ENCODE assay signal across 8 mouse cellular contexts in the genomic region with DNA sequence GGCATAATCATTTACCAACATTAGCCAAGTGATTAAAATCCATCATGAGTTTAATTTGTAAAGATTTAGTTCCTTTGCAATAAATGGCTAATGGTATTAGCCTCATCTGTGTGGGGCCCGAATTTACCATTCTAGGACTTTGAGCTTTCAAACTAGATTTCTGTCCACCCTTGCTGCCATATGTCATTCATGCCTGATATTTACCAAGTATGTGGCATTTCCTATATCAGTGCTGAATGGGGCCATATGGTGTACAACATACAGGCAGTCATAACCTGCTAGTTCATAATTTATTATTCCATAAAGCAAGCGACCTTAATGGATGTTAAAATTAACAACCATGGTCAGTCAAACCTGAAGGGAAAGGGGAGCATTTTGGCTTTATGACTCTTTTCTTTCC. TPM values are rescaled to one million over a fixed set of nuclear protein-coding genes. Genes with fewer than 3 reads are reported as not detected.
A peak's percentile ranks its signal among the peaks of the same experiment; 100 is the strongest.
DNase-seq lines count a peak whose midpoint lies in the region; ATAC-seq lines count a peak whose summit lies in the region.
"Had no signal": no experiment of that assay in that cellular context is flagged by ENCODE, and none has a peak within 500 bp of the region (broad histone marks: within the 10 kb centered on the region; RNA-seq: fewer than 3 reads in every experiment).

No protein-coding gene starts in this region.

- H3K4me3 ChIP-seq in kidney, embryonic 15.5 days (replicated peaks) = 0 out of 2 replicates have a peak overlapping the region, but pooled peaks have one; percentile 17
- H3K4me3 ChIP-seq in forebrain, embryonic 15.5 days = no peak overlapping the region
- no peak overlapping the region for H3K4me3 ChIP-seq in intestine, embryonic 16.5 days (ENCODE audit: low read length)
- no peak overlapping the region for H3K4me3 ChIP-seq in neural tube, embryonic 13.5 days
- H3K4me3 ChIP-seq: midbrain, embryonic 12.5 days had no signal

- H3K36me3 ChIP-seq in kidney, embryonic 15.5 days = no peaks in the 10 kb centered on the region
- H3K36me3 ChIP-seq in forebrain, embryonic 15.5 days = no peaks in the 10 kb centered on the region
- no peaks in the 10 kb centered on the region for H3K36me3 ChIP-seq in intestine, embryonic 16.5 days (ENCODE audit: control insufficient read depth, insufficient read depth, low read length)
- no peaks in the 10 kb centered on the region for H3K36me3 ChIP-seq in neural tube, embryonic 13.5 days
- H3K36me3 ChIP-seq: midbrain, embryonic 12.5 days had no signal

- WGBS in kidney, embryonic 15.5 days = 46% methylated on average over 2 of the region's 2 CpGs
- 74% methylated on average over 2 of the region's 2 CpGs for WGBS in forebrain, embryonic 15.5 days
- WGBS in intestine, embryonic 16.5 days = 52% methylated on average over 2 of the region's 2 CpGs
- WGBS in neural tube, embryonic 13.5 days = 37% methylated on average over 2 of the region's 2 CpGs

- H3K27ac ChIP-seq in kidney, embryonic 15.5 days = no peak overlapping the region
- H3K27ac ChIP-seq in forebrain, embryonic 15.5 days (replicated peaks) = no peak overlapping the region
- H3K27ac ChIP-seq in intestine, embryonic 16.5 days (ENCODE audit: low read length) = no peak overlapping the region
- no peak overlapping the region for H3K27ac ChIP-seq in neural tube, embryonic 13.5 days (replicated peaks)
- H3K27ac ChIP-seq: midbrain, embryonic 12.5 days had no signal

- 0 out of 2 replicates have a peak, but pooled peaks cover 6% of the 10 kb centered on the region for H3K4me1 ChIP-seq in kidney, embryonic 15.5 days
- peaks cover 7% of the 10 kb centered on the region; the same call in 1 of the 2 replicates for H3K4me1 ChIP-seq in forebrain, embryonic 15.5 days
- H3K4me1 ChIP-seq in intestine, embryonic 16.5 days (ENCODE audit: control insufficient read depth, insufficient read depth, low read length) = no peaks in the 10 kb centered on the region
- H3K4me1 ChIP-seq in neural tube, embryonic 13.5 days (replicated peaks) = 0 out of 2 replicates have a peak, but pooled peaks cover 5% of the 10 kb centered on the region
- H3K4me1 ChIP-seq: midbrain, embryonic 12.5 days had no signal

- no peak for DNase-seq in kidney, adult 9 months
- DNase-seq in right cerebral cortex, postnatal 36 days (ENCODE audit: low spot score in 2 of 2) = no peak

- H3K9ac ChIP-seq in kidney, embryonic 15.5 days = no peak overlapping the region
- no peak overlapping the region for H3K9ac ChIP-seq in forebrain, embryonic 15.5 days (replicated peaks)
- no peak overlapping the region for H3K9ac ChIP-seq in intestine, embryonic 16.5 days (ENCODE audit: low read depth, low read length)
- H3K9ac ChIP-seq in neural tube, embryonic 13.5 days = no peak overlapping the region
- H3K9ac ChIP-seq: midbrain, embryonic 12.5 days had no signal

- ATAC-seq in kidney, embryonic 15.5 days (replicated peaks; ENCODE audit: low FRiP score) = no peak
- ATAC-seq in forebrain, embryonic 15.5 days (replicated peaks) = 0 out of 2 replicates have a peak, but pooled peaks have one; percentile 29
- peak; percentile 52 for ATAC-seq in intestine, embryonic 16.5 days
- ATAC-seq in neural tube, embryonic 13.5 days (ENCODE audit: low read depth) = peak; percentile 71; the same call in 1 of the 2 replicates
- no peak for ATAC-seq in erythroblast, adult 5-6 weeks (replicated peaks; ENCODE audit: low FRiP score, poor library complexity, severe bottlenecking)

- H3K27me3 ChIP-seq in kidney, embryonic 15.5 days = no peaks in the 10 kb centered on the region
- no peaks in the 10 kb centered on the region for H3K27me3 ChIP-seq in forebrain, embryonic 15.5 days
- H3K27me3 ChIP-seq in intestine, embryonic 16.5 days (replicated peaks; ENCODE audit: control insufficient read depth, insufficient read depth, low read length) = no peaks in the 10 kb centered on the region
- H3K27me3 ChIP-seq in neural tube, embryonic 13.5 days = no peaks in the 10 kb centered on the region
- H3K27me3 ChIP-seq: midbrain, embryonic 12.5 days had no signal

- H3K4me2 ChIP-seq in kidney, embryonic 15.5 days = peak overlapping the region; percentile 23; the same call in 1 of the 2 replicates
- no peak overlapping the region; the same call in 1 of the 2 replicates for H3K4me2 ChIP-seq in forebrain, embryonic 15.5 days (replicated peaks)
- H3K4me2 ChIP-seq in intestine, embryonic 16.5 days (ENCODE audit: low read depth, low read length) = no peak overlapping the region
- peak overlapping the region; percentile 37 for H3K4me2 ChIP-seq in neural tube, embryonic 13.5 days
- H3K4me2 ChIP-seq: midbrain, embryonic 12.5 days had no signal

- no peaks in the 10 kb centered on the region for H3K9me3 ChIP-seq in kidney, embryonic 15.5 days (replicated peaks)
- no peaks in the 10 kb centered on the region for H3K9me3 ChIP-seq in forebrain, embryonic 15.5 days
- H3K9me3 ChIP-seq in intestine, embryonic 16.5 days (ENCODE audit: control insufficient read depth, low read length) = no peaks in the 10 kb centered on the region
- no peaks in the 10 kb centered on the region for H3K9me3 ChIP-seq in neural tube, embryonic 13.5 days
- H3K9me3 ChIP-seq: midbrain, embryonic 12.5 days had no signal

RNA-seq across cellular contexts. Expression of gene Cerkl, which starts 55.8 kb away (rescaled TPM):
- polyA plus RNA-seq in kidney, embryonic 15.5 days (2015; fragmentation: Nextera tagmentation; extraction: Ambion mirVana) = 1.5 and 2.3 TPM in 2 replicates
- polyA plus RNA-seq in forebrain, embryonic 15.5 days (2015; fragmentation: Nextera tagmentation; extraction: Ambion mirVana) = 1.4 and 1.7 TPM in 2 replicates
- polyA plus RNA-seq in intestine, embryonic 16.5 days (2015; fragmentation: Nextera tagmentation; extraction: Ambion mirVana) = 0.94 and 1.1 TPM in 2 replicates
- 2.0 and 2.3 TPM in 2 replicates for polyA plus RNA-seq in neural tube, embryonic 13.5 days (2015; fragmentation: Nextera tagmentation; extraction: Ambion mirVana)
- total RNA-seq in erythroblast, adult 5-6 weeks (2015; ENCODE audit: low replicate concordance) = 10.0 TPM in 1 of 2 replicates, not detected in the other
- 19.4 TPM in 2 replicates for total RNA-seq in erythroblast, adult 5-6 weeks (2017; ENCODE audit: low replicate concordance)

RNA-seq across cellular contexts. Expression of gene Neurod1, which starts 55.8 kb away (rescaled TPM):
- 0.05 TPM in 1 of 2 replicates, not detected in the other for polyA plus RNA-seq in kidney, embryonic 15.5 days (2015; fragmentation: Nextera tagmentation; extraction: Ambion mirVana)
- polyA plus RNA-seq in forebrain, embryonic 15.5 days (2015; fragmentation: Nextera tagmentation; extraction: Ambion mirVana) = 72.5 and 78.1 TPM in 2 replicates
- polyA plus RNA-seq in intestine, embryonic 16.5 days (2015; fragmentation: Nextera tagmentation; extraction: Ambion mirVana) = 2.9 and 3.2 TPM in 2 replicates
- 29.7 and 36.7 TPM in 2 replicates for polyA plus RNA-seq in neural tube, embryonic 13.5 days (2015; fragmentation: Nextera tagmentation; extraction: Ambion mirVana)
- total RNA-seq in erythroblast, adult 5-6 weeks (2015; ENCODE audit: low replicate concordance) = not detected in 2 replicates
- not detected in 2 replicates for total RNA-seq in erythroblast, adult 5-6 weeks (2017; ENCODE audit: low replicate concordance)

Comparison
In these comparisons a context has a peak if more than half of its experiments do, and no peak if none do; other contexts are left out.
1. ATAC-seq: peak in forebrain, embryonic 15.5 days (single experiment), intestine, embryonic 16.5 days (single experiment) and neural tube, embryonic 13.5 days (single experiment); none in kidney, embryonic 15.5 days (single experiment) and erythroblast, adult 5-6 weeks (single experiment).
2. H3K4me2 ChIP-seq: peak in kidney, embryonic 15.5 days (single experiment) and neural tube, embryonic 13.5 days (single experiment); none in forebrain, embryonic 15.5 days (single experiment) and intestine, embryonic 16.5 days (single experiment).